Mouse (Mus musculus): Measurements from ENCODE around the gene Hoxd10. TPM values are rescaled to one million over a fixed set of nuclear protein-coding genes. Genes with fewer than 3 reads are reported as not detected.

Hoxd10 gene
- total and polyA plus RNA-seq, 3 experiments, result not detected

DNA sequence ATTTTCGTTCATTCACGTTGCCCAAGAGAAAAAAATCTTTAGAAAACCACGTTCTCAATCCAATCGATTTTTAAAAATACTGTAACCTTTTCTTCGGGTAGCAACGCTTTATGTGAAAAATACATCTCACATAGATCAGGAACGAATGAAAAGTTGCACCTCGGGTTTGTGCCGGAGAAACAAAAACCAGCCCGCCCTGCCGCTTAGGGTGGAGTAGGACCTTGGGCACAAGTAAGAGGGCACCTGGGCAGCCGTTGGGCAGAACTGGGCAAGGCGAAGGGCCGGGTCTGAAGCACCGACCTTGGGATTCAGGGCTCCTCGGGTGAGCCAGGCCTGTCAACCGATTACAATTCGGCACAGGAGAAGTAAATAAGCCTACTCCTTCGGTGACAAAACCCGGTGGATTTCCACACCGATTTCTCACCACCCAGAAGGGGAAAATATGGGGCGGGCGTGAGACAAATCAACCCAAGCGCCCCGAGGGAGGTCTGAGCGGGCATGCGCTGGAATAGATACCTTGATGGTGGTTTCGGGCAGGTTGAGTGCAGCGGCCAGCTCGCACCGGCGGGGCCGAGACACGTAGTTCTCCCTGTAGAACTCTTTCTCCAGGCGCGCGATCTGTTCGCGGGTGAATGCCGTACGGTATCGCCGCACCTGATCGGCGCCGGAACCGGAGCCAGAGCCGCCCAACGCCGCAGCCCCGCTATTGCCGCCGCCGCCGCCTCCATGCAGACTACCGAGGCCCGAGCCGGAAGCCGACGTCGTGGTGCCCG lies 34.3 kb upstream of the Hoxd10 start:
- Histone ChIP-seq H3K27ac (no peak overlapping the region), H3K79me2 (replicated peaks; ENCODE audit: control insufficient read depth, insufficient read depth, low read length) (no peaks in the 10 kb centered on the region), H3K27me3 (ENCODE audit: control insufficient read depth, insufficient read depth, low read length) (peaks cover 45% of the 10 kb centered on the region), H3K4me1 (ENCODE audit: control insufficient read depth, insufficient read depth, low read length) (no peaks in the 10 kb centered on the region), H3K9ac (ENCODE audit: low read depth, low read length) (no peak overlapping the region), H3K36me3 (ENCODE audit: control insufficient read depth, insufficient read depth, low read length) (no peaks in the 10 kb centered on the region), H3K4me3 (no peak overlapping the region)
- DNase-seq, result peak; percentile 18 to 50
- TF ChIP-seq CTCF (IDR thresholded peaks at IDR 0.05), result no peak
- TF ChIP-seq POLR2A (IDR thresholded peaks at IDR 0.05; ENCODE audit: insufficient read depth, low read depth, low read length), result no peak
- no peak for TF ChIP-seq EP300 (IDR thresholded peaks at IDR 0.05; ENCODE audit: insufficient read depth, low read depth, low read length)
- intact Hi-C loops (cut with DNase I), result loop anchor here (5.0 kb wide), 1 partner anchor 80 kb away; the partner anchor contains the start of gene Lnpk
- 6% methylated on average over 62 of the region's 62 CpGs for WGBS

DNA sequence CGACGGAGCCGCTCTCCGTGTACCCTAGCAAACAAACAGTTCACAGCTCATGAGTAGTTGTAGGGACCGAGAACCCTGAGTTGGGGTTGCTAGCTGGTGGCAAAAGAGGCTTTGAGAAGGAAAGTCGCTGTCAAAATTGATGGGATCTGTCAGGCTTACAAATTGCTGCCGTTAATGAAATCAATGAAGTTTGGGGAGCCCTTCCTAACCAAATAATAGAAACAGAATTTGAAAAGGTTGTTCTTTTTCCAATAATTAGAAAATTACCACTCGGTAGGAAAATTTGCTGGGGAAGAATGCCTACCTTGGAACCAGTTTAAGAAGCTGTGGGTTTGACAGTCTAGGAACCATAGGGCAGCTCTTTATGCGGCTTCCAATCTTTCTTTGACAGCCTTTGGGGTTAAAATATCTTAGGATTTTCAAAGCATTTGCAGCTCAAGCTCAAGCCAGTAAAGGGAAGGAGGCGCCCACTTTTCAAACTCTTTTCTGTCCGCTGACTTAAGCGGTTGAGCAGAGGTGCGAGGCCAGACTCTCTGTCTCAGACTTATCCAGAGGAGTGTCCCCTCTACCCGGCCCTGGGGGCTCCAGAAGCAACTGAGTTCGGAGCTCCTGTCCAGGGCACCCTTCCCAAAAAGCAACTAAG lies 33.6 kb upstream of the Hoxd10 start:
- no peak for DNase-seq
- 5% methylated on average over 15 of the region's 15 CpGs for WGBS
- H3K4me3 ChIP-seq, result no peak overlapping the region
- intact Hi-C loops (cut with DNase I), result loop anchor here (5.0 kb wide), 1 partner anchor 81 kb away; the partner anchor contains the start of gene Lnpk
- no peaks in the 10 kb centered on the region for H3K4me1 ChIP-seq (ENCODE audit: control insufficient read depth, insufficient read depth, low read length)
- H3K27me3 ChIP-seq (ENCODE audit: control insufficient read depth, insufficient read depth, low read length), result peaks cover 46% of the 10 kb centered on the region
- no peak for TF ChIP-seq EP300 (IDR thresholded peaks at IDR 0.05; ENCODE audit: insufficient read depth, low read depth, low read length)
- no peak for TF ChIP-seq POLR2A (IDR thresholded peaks at IDR 0.05; ENCODE audit: insufficient read depth, low read depth, low read length)
- TF ChIP-seq CTCF (IDR thresholded peaks at IDR 0.05), result no peak
- H3K27ac ChIP-seq, result no peak overlapping the region
- no peaks in the 10 kb centered on the region for H3K79me2 ChIP-seq (replicated peaks; ENCODE audit: control insufficient read depth, insufficient read depth, low read length)
- H3K36me3 ChIP-seq (ENCODE audit: control insufficient read depth, insufficient read depth, low read length), result no peaks in the 10 kb centered on the region
- no peak overlapping the region for H3K9ac ChIP-seq (ENCODE audit: low read depth, low read length)

DNA sequence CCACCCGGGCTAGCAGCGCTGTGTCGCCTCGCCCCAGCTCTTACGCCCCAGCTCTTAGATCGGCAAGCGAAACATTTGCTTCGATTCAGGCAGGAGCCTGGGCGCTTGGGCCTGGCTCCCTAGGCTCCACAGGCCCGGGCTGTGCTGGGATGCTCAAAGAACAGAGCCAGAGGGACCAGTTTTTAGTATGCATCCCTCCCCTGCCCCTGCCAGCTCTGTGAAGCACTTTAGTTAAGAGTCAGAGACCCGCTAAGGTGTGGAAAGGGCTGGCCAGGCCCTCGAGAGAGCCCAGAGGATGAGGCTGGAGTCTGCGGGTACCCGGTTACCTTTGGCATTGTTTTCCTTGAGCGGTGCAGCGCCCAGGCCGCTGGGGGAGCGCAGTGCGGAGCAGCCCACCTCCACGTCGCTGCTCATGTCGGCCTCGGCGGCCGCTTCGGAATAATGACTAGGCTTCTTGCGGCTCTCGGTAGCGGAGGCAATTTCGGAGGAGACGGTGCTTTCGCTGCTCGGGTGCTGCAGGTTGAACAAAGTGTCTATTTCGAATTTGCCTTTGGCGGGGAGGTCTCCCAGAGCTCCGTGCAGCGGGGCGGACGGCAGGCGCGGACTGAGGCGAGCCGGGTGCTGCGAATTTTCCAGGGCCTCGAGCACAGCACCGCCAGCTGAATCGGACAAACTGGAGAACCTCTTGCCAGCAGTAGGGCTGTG lies 32.9 kb upstream of the Hoxd10 start:
- peaks cover 48% of the 10 kb centered on the region for H3K27me3 ChIP-seq (ENCODE audit: control insufficient read depth, insufficient read depth, low read length)
- H3K79me2 ChIP-seq (replicated peaks; ENCODE audit: control insufficient read depth, insufficient read depth, low read length), result no peaks in the 10 kb centered on the region
- no peak overlapping the region for H3K27ac ChIP-seq
- intact Hi-C loops (cut with DNase I), result loop anchor here (5.0 kb wide), 1 partner anchor 82 kb away; the partner anchor contains the start of gene Lnpk
- H3K4me3 ChIP-seq, result no peak overlapping the region
- H3K4me1 ChIP-seq (ENCODE audit: control insufficient read depth, insufficient read depth, low read length), result no peaks in the 10 kb centered on the region
- no peak for DNase-seq
- TF ChIP-seq CTCF (IDR thresholded peaks at IDR 0.05) (no peak), EP300 (IDR thresholded peaks at IDR 0.05; ENCODE audit: insufficient read depth, low read depth, low read length) (no peak), POLR2A (IDR thresholded peaks at IDR 0.05; ENCODE audit: insufficient read depth, low read depth, low read length) (no peak)
- no peaks in the 10 kb centered on the region for H3K36me3 ChIP-seq (ENCODE audit: control insufficient read depth, insufficient read depth, low read length)
- 5% methylated on average over 47 of the region's 47 CpGs for WGBS
- no peak overlapping the region for H3K9ac ChIP-seq (ENCODE audit: low read depth, low read length)

- H3K4me3 ChIP-seq, result no peak within 1 kb of the TSS
- H3K79me2 ChIP-seq (replicated peaks; ENCODE audit: control insufficient read depth, insufficient read depth, low read length), result no peaks in the 10 kb centered on the region
- no peak within 1 kb of the TSS for H3K27ac ChIP-seq
- no peaks in the 10 kb centered on the region for H3K36me3 ChIP-seq (ENCODE audit: control insufficient read depth, insufficient read depth, low read length)
- intact Hi-C loops (cut with DNase I), result loop anchor here (5.0 kb wide), 1 partner anchor 82 kb away; the partner anchor contains the start of gene Lnpk
- no peak for DNase-seq
- peaks cover 46% of the 10 kb centered on the region for H3K27me3 ChIP-seq (ENCODE audit: control insufficient read depth, insufficient read depth, low read length)
- no peak within 1 kb of the TSS for H3K9ac ChIP-seq (ENCODE audit: low read depth, low read length)
- TF ChIP-seq CTCF (IDR thresholded peaks at IDR 0.05), result no peak
- TF ChIP-seq EP300 (IDR thresholded peaks at IDR 0.05; ENCODE audit: insufficient read depth, low read depth, low read length), result no peak
- no peak for TF ChIP-seq POLR2A (IDR thresholded peaks at IDR 0.05; ENCODE audit: insufficient read depth, low read depth, low read length)
- no peaks in the 10 kb centered on the region for H3K4me1 ChIP-seq (ENCODE audit: control insufficient read depth, insufficient read depth, low read length)
- WGBS, result 7% methylated on average over 28 of the region's 28 CpGs
These were observed 32.2 kb upstream of the Hoxd10 start, which contains the start of gene Evx2 for GRCm38 (mm10) chr2:74659507-74660005. Gene Evx2 (minus strand): TSS chr2:74659557.

- H3K79me2 ChIP-seq (replicated peaks; ENCODE audit: control insufficient read depth, insufficient read depth, low read length), result no peaks in the 10 kb centered on the region
- no peak overlapping the region for H3K9ac ChIP-seq (ENCODE audit: low read depth, low read length)
- WGBS, result 6% methylated on average over 30 of the region's 30 CpGs
- no peak overlapping the region for H3K27ac ChIP-seq
- DNase-seq, result no peak
- no peaks in the 10 kb centered on the region for H3K4me1 ChIP-seq (ENCODE audit: control insufficient read depth, insufficient read depth, low read length)
- intact Hi-C loops (cut with DNase I), result no loop called here
- peaks cover 38% of the 10 kb centered on the region for H3K27me3 ChIP-seq (ENCODE audit: control insufficient read depth, insufficient read depth, low read length)
- no peak overlapping the region for H3K4me3 ChIP-seq
- TF ChIP-seq CTCF (IDR thresholded peaks at IDR 0.05), result no peak
- TF ChIP-seq POLR2A (IDR thresholded peaks at IDR 0.05; ENCODE audit: insufficient read depth, low read depth, low read length), result no peak
- no peak for TF ChIP-seq EP300 (IDR thresholded peaks at IDR 0.05; ENCODE audit: insufficient read depth, low read depth, low read length)
- H3K36me3 ChIP-seq (ENCODE audit: control insufficient read depth, insufficient read depth, low read length), result no peaks in the 10 kb centered on the region
These were observed 31.0 kb upstream of the Hoxd10 start for GRCm38 (mm10) chr2:74660421-74661375.

All from heart, adult 2 months (tissue).